Mouse (Mus musculus): ENCODE results near the gene Dst. TPM values are rescaled to one million over a fixed set of nuclear protein-coding genes. Genes with fewer than 3 reads are reported as not detected.
"Not testable (repeated sequence)": the region's sequence is repeated elsewhere in the genome, so short reads cannot be mapped to it uniquely, and the experiment has no call there.

Gene Dst
- polyA plus RNA-seq, 1 experiment, result 44.7 TPM

DNA sequence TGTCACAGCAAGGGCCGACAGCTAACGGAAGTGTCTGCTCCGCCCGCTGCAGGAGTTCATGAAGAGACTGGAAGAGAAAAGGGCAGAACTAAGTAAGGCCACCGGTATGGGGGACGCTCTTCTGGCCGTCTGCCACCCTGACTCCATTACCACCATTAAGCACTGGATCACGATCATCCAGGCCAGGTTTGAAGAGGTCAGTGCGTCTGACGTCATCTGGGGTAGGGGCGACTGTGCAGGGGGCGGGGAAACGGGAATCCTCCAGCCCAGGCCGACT, 381.4 kb downstream of the Dst start:
- DNase-seq (ENCODE audit: low read depth), result no peak

DNA sequence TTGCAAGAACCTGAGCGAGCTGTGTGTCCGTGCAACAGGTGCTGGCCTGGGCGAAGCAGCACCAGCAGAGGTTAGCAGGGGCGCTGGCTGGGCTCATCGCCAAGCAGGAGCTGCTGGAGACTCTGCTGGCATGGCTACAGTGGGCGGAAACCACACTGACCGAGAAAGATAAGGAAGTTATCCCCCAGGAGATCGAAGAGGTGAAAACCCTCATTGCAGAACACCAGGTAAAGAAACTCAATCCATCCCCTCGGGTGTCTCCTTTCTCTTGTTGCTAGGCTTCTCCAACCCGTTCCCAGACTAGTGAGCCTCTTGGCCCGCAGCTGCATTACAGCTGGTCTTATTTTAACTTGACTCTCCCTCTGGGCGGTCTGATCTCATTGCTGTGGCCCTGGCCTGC, 382.3 kb downstream of the Dst start:
- no peak for DNase-seq (ENCODE audit: low read depth)

DNA sequence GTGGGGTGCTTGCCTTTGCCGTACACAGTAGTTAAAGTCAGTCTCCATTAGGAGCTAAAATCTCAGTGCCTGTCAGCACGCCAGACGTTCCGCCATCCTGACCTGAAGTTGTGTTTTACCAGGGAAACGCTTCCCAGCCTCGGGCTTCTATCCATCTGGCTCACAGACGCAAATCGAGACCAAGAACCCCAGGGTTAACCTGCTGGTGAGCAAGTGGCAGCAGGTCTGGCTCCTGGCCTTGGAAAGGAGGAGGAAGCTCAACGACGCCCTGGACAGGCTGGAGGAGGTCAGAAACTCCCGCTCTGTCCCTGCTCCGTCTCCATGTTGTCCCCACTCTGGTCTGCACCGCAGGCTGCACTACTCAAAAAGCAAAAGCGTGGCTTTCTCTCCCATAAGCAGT, 385.2 kb downstream of the Dst start:
- no peak for DNase-seq (ENCODE audit: low read depth)

DNA sequence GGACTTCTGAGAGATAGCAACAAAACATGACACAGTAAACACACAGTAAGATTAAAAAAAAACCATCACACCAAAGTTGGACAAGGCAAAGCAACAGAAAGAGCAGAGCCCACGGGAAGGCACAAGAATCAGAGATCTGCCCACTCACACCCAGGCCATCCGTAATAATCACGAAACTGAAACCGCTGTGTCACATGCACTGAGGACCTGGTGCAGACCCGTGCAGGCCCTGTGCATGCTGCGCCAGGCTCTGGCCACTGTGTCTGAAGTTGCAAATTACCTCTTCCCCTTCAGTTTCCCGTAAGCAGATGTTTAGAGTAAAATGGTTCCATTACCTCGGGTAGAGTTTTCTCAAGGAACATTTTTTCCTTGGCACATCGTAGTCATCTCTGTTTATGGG, 389.6 kb downstream of the Dst start:
- no peak for DNase-seq (ENCODE audit: low read depth)

DNA sequence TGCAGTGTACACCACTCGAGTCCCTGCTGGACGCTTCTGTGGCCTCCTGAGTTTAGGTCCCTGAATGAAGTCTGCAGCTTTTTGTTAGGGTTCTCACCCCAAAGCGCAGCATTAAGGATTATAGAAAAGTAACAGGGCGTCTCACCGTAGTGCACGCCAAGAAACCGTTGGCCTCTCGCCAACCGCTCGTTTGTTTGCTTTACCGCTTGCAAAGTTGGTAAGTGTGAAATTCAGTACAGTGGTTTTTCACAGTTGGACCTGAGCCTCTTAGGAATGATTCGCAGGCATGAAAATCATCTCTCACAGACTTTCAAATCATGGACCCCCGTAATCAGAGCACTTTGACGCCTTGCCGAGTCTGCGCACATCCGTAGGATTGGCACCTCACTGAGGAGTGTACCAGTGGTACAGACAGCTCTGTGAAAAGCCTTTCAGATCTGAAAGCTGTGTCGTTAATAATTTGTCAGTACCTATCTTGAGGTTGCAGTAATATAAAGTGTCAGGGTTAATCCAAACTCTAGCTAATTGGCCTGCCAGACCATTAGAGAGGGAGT, 390.7 kb downstream of the Dst start:
- DNase-seq (ENCODE audit: low read depth), result no peak

DNA sequence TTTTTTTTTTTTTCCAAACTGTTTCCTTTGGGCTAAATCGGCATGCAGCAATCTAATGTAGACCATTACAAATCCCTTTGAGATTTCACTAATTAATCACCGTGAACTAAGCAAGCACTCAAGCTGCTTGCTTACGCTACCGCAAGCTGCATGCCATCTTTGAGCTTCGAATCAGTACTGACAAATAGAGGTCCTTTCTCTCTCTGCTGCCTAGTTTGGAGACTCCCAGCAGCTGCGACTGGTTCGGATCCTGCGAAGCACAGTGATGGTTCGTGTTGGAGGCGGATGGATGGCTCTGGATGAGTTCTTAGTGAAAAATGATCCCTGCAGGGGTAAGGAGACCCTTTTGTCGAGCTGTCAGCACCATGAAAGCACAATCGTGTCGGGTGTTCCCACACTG, 391.5 kb downstream of the Dst start:
- no peak for DNase-seq (ENCODE audit: low read depth)

DNA sequence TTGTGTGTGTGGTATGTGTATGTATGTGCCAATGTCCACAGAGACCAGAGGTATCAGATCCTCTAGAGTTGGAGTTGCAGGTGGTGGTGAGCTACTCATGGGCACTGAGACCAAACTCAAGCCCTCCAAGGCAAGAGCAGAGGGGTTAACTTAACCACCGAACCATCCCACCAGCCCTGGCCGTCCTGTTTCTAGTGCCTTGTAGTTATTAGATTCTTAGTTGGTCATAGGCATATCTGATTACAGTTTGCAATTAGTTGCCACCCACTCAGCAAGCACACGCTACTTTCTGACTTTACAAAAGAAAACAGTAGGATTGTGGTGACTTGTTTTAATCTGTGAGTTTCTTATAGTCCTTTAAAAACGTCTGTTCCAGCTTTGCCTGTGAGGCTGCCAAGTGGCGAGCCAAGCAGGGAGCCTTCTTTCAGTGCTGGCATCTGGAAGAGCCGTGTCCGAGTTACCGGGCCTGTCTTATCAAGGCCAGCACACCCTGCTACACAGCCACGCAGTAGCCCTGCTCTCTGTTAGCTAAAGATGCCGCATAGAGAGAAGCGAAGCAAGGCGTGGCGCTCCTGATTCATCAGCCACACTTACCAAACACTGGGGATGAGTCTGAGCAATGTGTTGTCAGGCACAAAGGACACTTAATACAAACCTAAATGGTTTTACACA, 392.4 kb downstream of the Dst start:
- no peak for DNase-seq (ENCODE audit: low read depth)

DNA sequence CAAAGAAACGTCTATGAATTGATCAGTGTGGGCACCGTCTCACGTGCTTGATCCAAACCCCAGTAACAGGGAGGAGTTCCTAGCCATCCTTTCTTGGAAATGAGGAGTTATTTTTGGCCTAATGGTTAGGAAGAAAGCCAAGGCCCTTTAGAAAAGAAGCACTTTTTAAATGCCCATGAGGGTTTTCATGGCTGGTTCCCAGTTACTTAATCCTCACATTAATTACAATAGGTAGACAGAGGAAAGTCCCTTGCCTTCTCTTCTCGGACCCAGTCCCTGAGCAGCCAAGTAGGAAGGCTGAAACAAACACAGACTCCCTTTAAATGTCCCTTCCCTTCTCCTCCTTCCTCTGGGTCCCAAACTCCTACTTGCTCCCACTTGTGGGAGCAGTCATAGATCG, 396.2 kb downstream of the Dst start:
- no peak for DNase-seq (ENCODE audit: low read depth)

DNA sequence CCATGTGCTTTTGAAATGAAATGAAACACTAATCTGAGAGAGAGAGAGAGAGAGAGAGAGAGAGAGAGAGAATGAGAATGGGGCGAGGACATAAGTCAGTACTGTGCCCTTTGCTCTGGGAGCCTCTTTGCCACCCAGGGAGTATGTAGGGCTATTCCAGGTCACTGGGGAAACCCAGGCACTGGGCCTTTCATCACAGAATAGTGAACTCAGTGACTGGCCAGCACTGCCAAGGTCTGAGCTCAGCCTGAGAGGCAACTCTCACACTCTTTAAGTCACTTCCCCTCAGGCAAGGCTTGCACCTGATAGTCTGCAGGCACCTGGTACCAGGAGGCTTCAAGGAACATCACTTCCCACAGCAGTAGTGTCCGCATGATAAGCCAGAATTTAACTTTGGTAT, 398.7 kb downstream of the Dst start:
- no peak for DNase-seq (ENCODE audit: low read depth)

DNA sequence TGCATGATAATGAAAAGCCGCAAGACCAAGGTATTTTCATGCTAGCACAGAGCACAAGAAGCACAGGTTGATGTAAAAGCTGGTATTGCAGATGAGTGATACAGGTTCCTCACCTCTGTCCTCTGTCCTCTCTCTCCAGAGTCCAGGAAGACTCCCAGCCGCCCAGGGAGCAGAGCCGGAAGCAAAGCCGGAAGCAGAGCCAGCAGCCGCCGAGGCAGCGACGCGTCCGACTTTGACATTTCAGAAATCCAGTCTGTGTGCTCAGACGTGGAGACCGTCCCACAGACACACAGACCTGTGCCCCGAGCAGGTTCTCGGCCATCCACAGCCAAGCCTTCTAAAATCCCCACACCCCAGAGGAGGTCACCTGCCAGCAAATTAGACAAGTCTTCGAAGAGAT, 399.2 kb downstream of the Dst start:
- DNase-seq (ENCODE audit: low read depth), result no peak

DNA sequence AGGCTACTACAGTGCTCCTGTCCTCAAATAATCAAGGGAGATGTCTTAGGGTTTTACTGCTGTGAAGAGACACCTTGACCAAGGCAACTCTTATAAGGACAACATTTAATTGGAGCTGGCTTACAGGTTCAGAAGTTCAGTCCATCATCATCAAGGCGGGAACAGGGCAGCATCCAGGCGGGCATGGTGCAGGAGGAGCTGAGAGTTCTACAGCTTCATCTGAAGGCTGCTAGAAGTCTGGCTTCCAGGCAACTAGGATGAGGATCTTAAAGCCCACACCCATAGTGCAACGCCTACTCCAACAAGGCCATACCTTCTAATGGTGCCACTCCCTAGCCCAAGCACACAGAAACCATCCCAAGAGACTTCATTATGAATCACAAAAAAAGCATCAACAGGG, 400.8 kb downstream of the Dst start:
- not testable (repeated sequence) for DNase-seq (ENCODE audit: low read depth)

DNA sequence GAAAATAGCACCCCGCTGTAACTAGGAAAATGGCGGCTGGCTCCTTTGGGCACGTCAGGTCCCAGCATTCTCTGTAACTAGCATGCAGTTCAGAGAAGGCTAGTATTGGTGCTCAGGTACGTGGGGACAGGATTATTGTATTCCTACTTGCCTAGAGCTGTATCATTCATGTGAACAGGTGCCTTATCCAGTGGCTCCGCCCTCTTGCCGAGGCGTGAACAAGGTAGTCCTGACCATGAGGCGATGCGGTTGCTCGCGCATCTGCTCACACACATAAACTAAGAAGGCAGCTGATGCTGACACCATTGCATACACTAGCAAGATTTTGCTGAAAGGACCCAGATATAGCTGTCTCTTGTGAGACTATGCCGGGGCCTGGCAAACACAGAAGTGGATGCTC, 401.4 kb downstream of the Dst start:
- DNase-seq (ENCODE audit: low read depth), result no peak

DNA sequence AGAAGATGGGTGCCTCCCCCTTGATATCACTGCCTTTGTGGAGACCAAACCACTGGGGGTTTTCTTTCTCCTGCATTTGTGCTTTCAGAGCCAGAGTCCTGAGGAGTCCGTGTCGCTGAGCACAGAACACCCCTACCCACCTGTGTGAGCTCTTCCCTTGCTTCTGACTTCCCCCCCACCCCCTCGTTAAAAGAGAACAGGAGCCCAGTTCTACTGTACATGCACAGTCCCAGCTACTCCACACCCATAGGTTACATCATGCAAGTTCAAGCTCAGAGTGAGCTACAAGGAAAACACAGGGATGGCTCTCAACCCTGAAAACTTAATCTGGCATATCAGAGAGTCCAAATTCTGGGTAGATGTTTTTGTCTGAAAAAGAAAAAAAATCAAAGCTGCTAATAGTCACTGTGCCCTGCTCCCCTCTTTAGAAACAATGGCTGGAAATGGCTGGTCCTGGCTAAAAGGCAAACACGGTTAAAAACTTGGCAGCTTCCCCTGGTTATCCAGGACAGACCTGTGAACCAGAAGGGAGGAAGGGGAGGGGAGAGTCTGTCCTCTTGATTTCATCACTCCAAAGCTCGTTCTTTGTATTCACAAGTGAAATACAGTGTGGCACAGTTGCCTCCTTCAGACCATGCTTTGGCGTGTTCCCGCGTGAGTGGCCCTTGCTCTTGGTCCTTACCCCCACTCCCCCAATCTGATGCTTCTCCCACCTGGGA, 402.7 kb downstream of the Dst start:
- no peak for DNase-seq (ENCODE audit: low read depth)

DNA sequence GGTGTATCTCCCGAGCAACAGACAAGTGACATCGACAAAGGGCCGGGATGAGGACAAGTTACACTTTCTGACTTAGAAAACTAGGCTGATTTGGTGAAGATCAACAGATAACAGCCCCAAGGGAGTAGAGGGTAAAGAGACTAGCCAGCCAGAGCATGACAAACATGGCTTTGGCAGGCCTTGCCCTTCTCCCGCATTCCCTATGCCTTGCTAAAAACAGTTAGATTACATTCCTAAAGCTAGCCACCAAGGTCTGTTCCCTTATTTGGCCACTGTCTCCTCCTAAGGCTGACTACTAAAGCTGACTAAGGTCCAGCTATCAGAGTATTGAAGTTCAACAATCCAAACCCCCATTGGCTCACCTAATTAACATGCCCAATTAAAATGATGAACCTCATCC, 404.8 kb downstream of the Dst start:
- DNase-seq (ENCODE audit: low read depth), result no peak

DNA sequence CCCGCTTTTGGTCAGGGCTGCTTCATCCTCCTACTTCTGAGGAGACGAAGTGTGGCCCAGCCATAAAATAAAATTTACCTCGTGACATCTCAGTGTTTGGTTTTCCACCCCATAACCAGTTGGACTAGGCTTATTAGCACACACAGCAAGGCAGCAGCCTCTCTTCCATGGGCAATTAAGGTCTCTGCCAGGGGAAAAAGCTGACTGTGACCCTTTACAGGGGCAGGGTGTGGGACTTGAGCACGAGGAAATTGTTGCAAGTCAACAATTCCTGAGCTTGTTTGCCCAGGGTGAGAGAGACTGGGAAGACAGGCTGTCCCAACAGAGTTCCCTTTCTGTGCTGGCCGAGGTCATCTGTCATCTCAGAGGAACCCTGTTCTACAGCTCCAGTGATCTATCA, 407.4 kb downstream of the Dst start:
- no peak for DNase-seq (ENCODE audit: low read depth)

DNA sequence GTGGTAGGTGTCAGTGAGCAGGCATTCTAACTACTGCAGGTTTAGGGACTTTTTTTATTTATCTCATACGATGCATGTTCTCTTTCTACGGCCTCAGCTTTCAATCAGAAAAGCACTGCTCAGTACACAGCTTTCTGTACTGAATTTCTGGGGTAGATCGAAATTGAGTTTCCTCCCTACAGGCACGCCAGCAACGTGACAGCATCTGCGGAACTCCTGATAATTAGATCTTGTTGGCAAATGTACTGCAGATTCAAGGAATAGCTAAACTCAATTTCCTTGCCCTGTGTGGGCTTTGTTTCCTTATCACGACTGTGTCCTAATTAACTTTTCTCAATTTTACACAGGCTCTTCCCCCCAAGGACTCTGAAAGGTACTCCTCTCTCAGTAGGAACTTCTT, 416.2 kb downstream of the Dst start:
- DNase-seq (ENCODE audit: low read depth), result no peak

DNA sequence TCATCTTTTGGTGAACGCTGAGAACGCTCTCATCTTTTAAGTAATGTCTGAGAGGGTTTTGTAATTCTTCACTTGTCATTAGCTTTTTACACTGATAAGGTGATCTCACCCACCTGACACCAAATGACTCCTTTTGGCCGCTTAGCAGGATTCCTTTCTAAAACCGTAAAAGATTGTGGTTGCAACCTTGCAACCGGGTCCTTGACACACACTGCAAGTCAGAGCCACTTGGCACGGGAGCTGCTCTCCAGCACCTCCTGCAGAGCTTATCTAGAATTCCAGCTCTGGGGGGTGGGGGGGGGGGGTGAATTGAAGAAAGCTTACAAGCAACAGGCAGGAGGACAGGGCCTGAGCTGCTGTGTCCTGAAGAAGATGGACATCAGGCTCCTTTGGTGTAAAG, 420.6 kb downstream of the Dst start:
- no peak for DNase-seq (ENCODE audit: low read depth)

DNA sequence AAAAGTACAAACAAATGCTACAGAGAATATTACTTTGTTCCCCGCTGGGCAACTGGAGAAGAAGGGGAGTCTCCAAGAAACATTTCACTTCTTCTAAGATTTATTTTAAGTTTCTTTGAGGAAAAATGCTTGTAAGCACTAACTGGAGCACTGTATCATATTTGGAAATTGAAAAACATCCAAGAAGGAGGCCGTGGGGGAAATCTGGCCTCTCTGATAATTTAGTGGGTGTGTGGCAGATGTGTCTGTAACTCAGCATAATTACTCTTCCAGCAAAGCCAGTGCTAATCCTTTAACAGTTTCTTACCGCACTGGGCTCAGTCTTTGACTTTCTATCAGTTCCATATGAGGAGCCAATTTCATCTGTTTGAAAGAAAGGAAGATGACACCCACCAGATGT, 423.7 kb downstream of the Dst start:
- DNase-seq (ENCODE audit: low read depth), result no peak

Other genes starting within 250 kb of the Dst start
- gene Prim2, start 238.4 kb upstream of the Dst start, polyA plus RNA-seq (2012; rRNA removed), result 3.5 and 4.7 TPM in 2 replicates
- gene Rab23, start 188.3 kb upstream of the Dst start, polyA plus RNA-seq (2012; rRNA removed), result 7.5 and 9.3 TPM in 2 replicates
- 36.4 and 41.2 TPM in 2 replicates for gene Bag2, start 150.4 kb upstream of the Dst start, polyA plus RNA-seq (2012; rRNA removed)
- gene Zfp451, start 93.6 kb upstream of the Dst start, polyA plus RNA-seq (2012; rRNA removed), result 5.7 and 6.4 TPM in 2 replicates
- gene Bend6, start 409 bp upstream of the Dst start, polyA plus RNA-seq (2012; rRNA removed), result 0.18 and 0.47 TPM in 2 replicates

Data from gonadal fat pad, adult 2 months (tissue).